Mouse (Mus musculus) stomach, postnatal 0 days (tissue): Measurements from ENCODE around the gene Dync1li1. TPM values are rescaled to one million over a fixed set of nuclear protein-coding genes. Genes with fewer than 3 reads are reported as not detected.

Experiments
- ATAC-seq: fragments of 200-750 bp; cut with Nextera tagmentation; 2 replicates; pipeline ENCODE4 v1.8.0; 2017; ENCODE audit not compliant: low FRiP score, low TSS enrichment
- DNase-seq: peaks from one replicate; pipeline ENCODE4 v3.0.0-alpha.2; 2016; ENCODE audit warnings: low spot score
- H3K27ac ChIP-seq: fragments of 300-500 bp; sonication (generic); replicated peaks from 2 replicates; pipeline ENCODE4 v1.5.1; 2014; ENCODE audit warnings: mild to moderate bottlenecking, control low read depth
- H3K27me3 ChIP-seq: fragments of 300-500 bp; sonication (generic); 2 replicates; pipeline ENCODE4 v1.6.1; 2014; ENCODE audit warnings: low read length; ENCODE audit not compliant: control insufficient read depth, insufficient read depth
- H3K36me3 ChIP-seq: fragments of 300-500 bp; sonication (generic); 2 replicates; pipeline ENCODE4 v1.6.1; 2014; ENCODE audit warnings: low read length, mixed read lengths; ENCODE audit not compliant: control insufficient read depth, insufficient read depth
- H3K4me1 ChIP-seq: fragments of 300-500 bp; sonication (generic); replicated peaks from 2 replicates; pipeline ENCODE4 v1.6.1; 2014; ENCODE audit warnings: antibody characterized with exemption; ENCODE audit not compliant: control insufficient read depth, insufficient read depth
- H3K4me2 ChIP-seq: fragments of 300-500 bp; sonication (generic); replicated peaks from 2 replicates; pipeline ENCODE4 v1.6.1; 2014; ENCODE audit warnings: low read depth, mild to moderate bottlenecking, control low read depth, moderate library complexity
- H3K4me3 ChIP-seq: fragments of 300-500 bp; sonication (generic); 2 replicates; pipeline ENCODE4 v1.5.1; 2014; ENCODE audit warnings: low read depth, low read length, control low read depth
- H3K9ac ChIP-seq: fragments of 300-500 bp; sonication (generic); 2 replicates; pipeline ENCODE4 v1.6.1; 2014; ENCODE audit warnings: mild to moderate bottlenecking, low read length, control low read depth, mixed read lengths
- H3K9me3 ChIP-seq: fragments of 300-500 bp; sonication (generic); 2 replicates; pipeline ENCODE4 v1.6.1; 2016; ENCODE audit warnings: low read length; ENCODE audit not compliant: control insufficient read depth
- CTCF ChIP-seq: IDR thresholded peaks from 2 replicates; pipeline ENCODE4 v1.5.1; 2016; ENCODE audit warnings: antibody characterized with exemption, low read depth, mild to moderate bottlenecking, moderate library complexity
- EP300 ChIP-seq: optimal IDR thresholded peaks from 2 replicates; pipeline ENCODE3; 2016; ENCODE audit warnings: antibody characterized with exemption
- WGBS: fragments of 180-500 bp; shearing (Covaris S2); extraction: QIAGEN DNeasy Blood & Tissue Kit; methylation state at CpG from one replicate; pipeline ENCODE4 v1.1.7; 2014; 5-methylcytosine and 5-hydroxymethylcytosine counted together
- polyA plus RNA-seq: library from polyadenylated mRNA; unstranded; fragments of >200 nt; fragmentation: Nextera tagmentation; extraction: Ambion mirVana; gene quantifications from 2 replicates; pipeline ENCODE4 v1.2.1, GENCODE M21; 2015

Dync1li1 gene
- polyA plus RNA-seq, 1 experiment from 2014 or later = 35.7 TPM

- no peak overlapping the region for H3K9ac ChIP-seq
- no peaks in the 10 kb centered on the region for H3K27me3 ChIP-seq
- H3K36me3 ChIP-seq = no peaks in the 10 kb centered on the region
- no peak overlapping the region for H3K4me2 ChIP-seq
- no peak for DNase-seq
- 78% methylated on average over 4 of the region's 4 CpGs for WGBS
- no peaks in the 10 kb centered on the region for H3K9me3 ChIP-seq
- no peak for ATAC-seq
- H3K4me3 ChIP-seq = no peak overlapping the region
- TF ChIP-seq EP300 (no peak), CTCF (no peak)
- no peaks in the 10 kb centered on the region; the same call in 1 of the 2 replicates for H3K4me1 ChIP-seq
- no peak overlapping the region for H3K27ac ChIP-seq
These were observed 20.5 kb upstream of the Dync1li1 start for GRCm38 (mm10) chr9:114668047-114668446.

GRCm38 (mm10) chr9:114669011-114669410 is 19.6 kb upstream of the Dync1li1 start:
- Histone ChIP-seq H3K36me3 (no peaks in the 10 kb centered on the region), H3K9ac (no peak overlapping the region), H3K27me3 (no peaks in the 10 kb centered on the region), H3K27ac (no peak overlapping the region), H3K9me3 (no peaks in the 10 kb centered on the region), H3K4me2 (no peak overlapping the region), H3K4me1 (no peaks in the 10 kb centered on the region; the same call in 1 of the 2 replicates), H3K4me3 (no peak overlapping the region)
- 60% methylated on average over 4 of the region's 5 CpGs for WGBS
- TF ChIP-seq EP300 (no peak), CTCF (no peak)
- DNase-seq = no peak
- no peak for ATAC-seq

DNA sequence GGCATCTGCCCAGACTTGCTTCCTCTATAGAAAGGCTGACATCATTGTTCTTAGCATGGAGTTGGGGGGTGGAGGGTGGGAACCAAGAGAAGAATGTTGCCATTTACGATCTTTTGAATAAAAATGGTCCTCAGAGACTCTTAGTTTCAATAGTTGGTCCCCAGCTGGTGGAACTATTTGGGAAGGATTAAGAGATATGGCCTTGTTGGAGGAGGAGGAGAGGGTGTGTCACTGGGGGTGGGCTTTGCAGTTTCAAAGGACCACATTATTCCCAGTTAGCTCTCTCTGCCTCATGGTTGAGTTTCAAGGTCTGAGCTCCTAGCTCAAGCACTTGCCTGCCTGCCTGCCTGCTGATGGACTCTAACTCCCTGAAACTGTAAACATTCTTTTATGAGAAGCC is 16.6 kb upstream of the Dync1li1 start:
- Histone ChIP-seq H3K9ac (no peak overlapping the region), H3K9me3 (no peaks in the 10 kb centered on the region), H3K27ac (no peak overlapping the region), H3K4me3 (no peak overlapping the region), H3K36me3 (no peaks in the 10 kb centered on the region), H3K4me1 (no peaks in the 10 kb centered on the region; the same call in 1 of the 2 replicates), H3K27me3 (no peaks in the 10 kb centered on the region), H3K4me2 (no peak overlapping the region)
- no peak for ATAC-seq
- TF ChIP-seq CTCF (no peak), EP300 (no peak)
- 46% methylated on average over 1 of the region's 1 CpGs for WGBS
- DNase-seq = no peak

GRCm38 (mm10) chr9:114672703-114673561 is 15.7 kb upstream of the Dync1li1 start:
- Histone ChIP-seq H3K27ac (no peak overlapping the region), H3K4me3 (peak overlapping the region; percentile 21), H3K36me3 (no peaks in the 10 kb centered on the region), H3K4me2 (peak overlapping the region; percentile 50), H3K4me1 (no peaks in the 10 kb centered on the region; the same call in 1 of the 2 replicates), H3K27me3 (no peaks in the 10 kb centered on the region), H3K9me3 (no peaks in the 10 kb centered on the region), H3K9ac (peak overlapping the region; percentile 27; the same call in 1 of the 2 replicates)
- WGBS = 5% methylated on average over 24 of the region's 24 CpGs
- DNase-seq = no peak
- TF ChIP-seq EP300 (no peak), CTCF (no peak)
- ATAC-seq = no peak

DNA sequence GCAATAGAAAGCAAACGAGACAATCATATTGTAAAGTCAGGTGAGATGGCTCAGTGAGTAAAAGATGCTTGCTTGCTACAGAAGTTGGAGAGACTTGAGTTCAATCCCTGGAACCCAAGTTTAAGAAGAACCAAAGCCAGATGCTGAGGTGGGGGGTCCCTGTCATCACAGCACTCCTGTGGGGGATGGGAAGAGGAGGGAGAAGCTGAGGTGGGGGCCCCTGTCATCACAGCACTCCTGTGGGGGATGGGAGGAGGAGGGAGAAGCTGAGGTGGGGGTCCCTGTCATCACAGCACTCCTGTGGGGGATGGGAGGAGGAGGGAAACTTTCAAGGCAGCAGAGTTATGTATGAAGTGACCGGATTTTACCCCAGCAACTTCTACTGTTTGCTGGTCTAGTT is 15.0 kb upstream of the Dync1li1 start:
- ATAC-seq (no peak), DNase-seq (no peak)
- Histone ChIP-seq H3K4me2 (no peak overlapping the region), H3K4me1 (no peaks in the 10 kb centered on the region; the same call in 1 of the 2 replicates), H3K36me3 (no peaks in the 10 kb centered on the region), H3K27ac (no peak overlapping the region), H3K4me3 (no peak overlapping the region), H3K27me3 (no peaks in the 10 kb centered on the region), H3K9me3 (no peaks in the 10 kb centered on the region), H3K9ac (no peak overlapping the region)
- TF ChIP-seq EP300 = no peak
- no peak for TF ChIP-seq CTCF
- WGBS = 42% methylated on average over 2 of the region's 2 CpGs

GRCm38 (mm10) chr9:114678576-114678975 is 10.0 kb upstream of the Dync1li1 start:
- no peak overlapping the region for H3K27ac ChIP-seq
- TF ChIP-seq CTCF (no peak), EP300 (no peak)
- no peaks in the 10 kb centered on the region for H3K27me3 ChIP-seq
- 78% methylated on average over 5 of the region's 5 CpGs for WGBS
- no peak overlapping the region for H3K4me3 ChIP-seq
- no peaks in the 10 kb centered on the region for H3K9me3 ChIP-seq
- no peaks in the 10 kb centered on the region for H3K4me1 ChIP-seq
- DNase-seq = no peak
- no peaks in the 10 kb centered on the region for H3K36me3 ChIP-seq
- no peak overlapping the region for H3K9ac ChIP-seq
- ATAC-seq = no peak
- no peak overlapping the region for H3K4me2 ChIP-seq
